ENCODE assay signal across 8 mouse cellular contexts in the genomic region with DNA sequence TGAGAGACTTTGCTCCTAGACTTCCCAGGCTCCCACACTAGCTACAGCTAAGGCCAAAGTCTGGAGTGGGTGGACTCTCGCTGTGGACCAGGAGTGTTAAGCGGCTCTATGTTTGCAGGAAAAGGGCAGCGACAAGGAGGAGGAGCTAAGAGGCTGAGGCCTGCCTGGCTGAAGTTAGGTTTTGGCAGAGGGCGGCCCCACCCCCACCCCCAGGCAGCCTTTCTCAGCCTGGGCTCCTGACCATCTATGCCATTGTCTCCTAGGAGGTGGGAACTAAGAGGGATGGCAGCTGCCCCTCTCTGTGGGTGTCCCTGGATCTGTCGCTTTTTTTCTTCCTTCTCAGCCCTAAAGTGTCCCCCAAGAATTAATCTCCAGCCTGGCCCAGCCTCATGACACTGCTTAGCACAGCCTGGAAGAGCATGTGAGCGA. TPM values are rescaled to one million over a fixed set of nuclear protein-coding genes. Genes with fewer than 3 reads are reported as not detected.
DNase-seq lines count a peak whose midpoint lies in the region; ATAC-seq lines count a peak whose summit lies in the region.

No protein-coding gene starts in this region.

- 35% methylated on average over 6 of the region's 6 CpGs for WGBS in kidney, embryonic 14.5 days
- 6% methylated on average over 6 of the region's 6 CpGs for WGBS in midbrain, embryonic 14.5 days

- H3K9me3 ChIP-seq in megakaryocyte, embryonic 14.5 days = no peaks in the 10 kb centered on the region
- H3K9me3 ChIP-seq in kidney, embryonic 14.5 days (ENCODE audit: control insufficient read depth, low read length) = no peaks in the 10 kb centered on the region
- no peaks in the 10 kb centered on the region for H3K9me3 ChIP-seq in midbrain, embryonic 14.5 days (ENCODE audit: control insufficient read depth, low read length)

- peak; percentile 29 to 57 for DNase-seq in adrenal gland, adult (ENCODE audit: inconsistent age in 2 of 2, low spot score in 1 of 2)
- no peak for DNase-seq in adrenal gland, postnatal 14 days
- DNase-seq in midbrain, embryonic 14.5 days = peak; percentile 33
- no peak for DNase-seq in T-cell, adult 2 months (ENCODE audit: low spot score)

- ATAC-seq in megakaryocyte, adult 5-6 weeks (ENCODE audit: poor library complexity, severe bottlenecking) = no peak
- ATAC-seq in kidney, embryonic 14.5 days (ENCODE audit: low FRiP score, low TSS enrichment) = no peak
- no peak for ATAC-seq in midbrain, embryonic 14.5 days (ENCODE audit: low FRiP score, low TSS enrichment)
- ATAC-seq in erythroid progenitor cell, adult 5-6 weeks (replicated peaks; ENCODE audit: low FRiP score, poor library complexity, severe bottlenecking) = no peak

- peak overlapping the region; percentile 19 for H3K4me3 ChIP-seq in megakaryocyte, embryonic 14.5 days (replicated peaks)
- H3K4me3 ChIP-seq in kidney, embryonic 14.5 days (ENCODE audit: low read length) = no peak overlapping the region
- no peak overlapping the region for H3K4me3 ChIP-seq in midbrain, embryonic 14.5 days (replicated peaks; ENCODE audit: low read depth, low read length)

- peaks cover 69% of the 10 kb centered on the region for H3K4me1 ChIP-seq in megakaryocyte, embryonic 14.5 days
- H3K4me1 ChIP-seq in kidney, embryonic 14.5 days (ENCODE audit: control insufficient read depth, insufficient read depth, low read length) = peaks cover 22% of the 10 kb centered on the region
- peaks cover 15% of the 10 kb centered on the region for H3K4me1 ChIP-seq in midbrain, embryonic 14.5 days (ENCODE audit: control insufficient read depth, insufficient read depth, low read length)

- H3K27me3 ChIP-seq in megakaryocyte, embryonic 14.5 days (replicated peaks) = no peaks in the 10 kb centered on the region
- H3K27me3 ChIP-seq in kidney, embryonic 14.5 days (ENCODE audit: control insufficient read depth, insufficient read depth, low read length) = no peaks in the 10 kb centered on the region
- H3K27me3 ChIP-seq in midbrain, embryonic 14.5 days (ENCODE audit: control insufficient read depth, insufficient read depth, low read length) = no peaks in the 10 kb centered on the region

- H3K36me3 ChIP-seq in megakaryocyte, embryonic 14.5 days (replicated peaks; ENCODE audit: low read length) = peaks cover 73% of the 10 kb centered on the region
- H3K36me3 ChIP-seq in kidney, embryonic 14.5 days (ENCODE audit: control insufficient read depth, insufficient read depth, low read length) = peaks cover 31% of the 10 kb centered on the region; the same call in 1 of the 2 replicates
- peaks cover 15% of the 10 kb centered on the region; the same call in 1 of the 2 replicates for H3K36me3 ChIP-seq in midbrain, embryonic 14.5 days (ENCODE audit: control insufficient read depth, insufficient read depth, low read length)

- H3K9ac ChIP-seq in kidney, embryonic 14.5 days (ENCODE audit: low read depth, low read length) = no peak overlapping the region
- H3K9ac ChIP-seq in midbrain, embryonic 14.5 days (replicated peaks; ENCODE audit: low read length) = peak overlapping the region; percentile 29

- peak overlapping the region; percentile 14; the same call in 1 of the 2 replicates for H3K27ac ChIP-seq in kidney, embryonic 14.5 days (ENCODE audit: low read depth, low read length)
- H3K27ac ChIP-seq in midbrain, embryonic 14.5 days (replicated peaks; ENCODE audit: low read depth, low read length) = peak overlapping the region; percentile 32; the same call in 1 of the 2 replicates

- no peak overlapping the region for H3K4me2 ChIP-seq in kidney, embryonic 14.5 days (replicated peaks; ENCODE audit: low read depth, low read length)
- no peak overlapping the region for H3K4me2 ChIP-seq in midbrain, embryonic 14.5 days (ENCODE audit: low read length)

RNA-seq across cellular contexts. Expression of a gene that starts 3.5 kb away (rescaled TPM):
- 10.9 and 15.5 TPM in 2 replicates for total RNA-seq in adrenal gland, postnatal 14 days (2021)
- polyA plus RNA-seq in megakaryocyte, embryonic 14.5 days (2012; ENCODE audit: insufficient read depth, low replicate concordance) = 15.8 and 37.7 TPM in 2 replicates
- total RNA-seq in megakaryocyte, adult 5-6 weeks (2015) = 3.4 and 6.0 TPM in 2 replicates
- total RNA-seq in megakaryocyte, adult 5-6 weeks (2017) = 0.94 and 3.6 TPM in 2 replicates
- polyA plus RNA-seq in kidney, embryonic 14.5 days (2014; fragmentation: Nextera tagmentation; extraction: Ambion mirVana) = 14.5 and 15.7 TPM in 2 replicates
- polyA plus RNA-seq in midbrain, embryonic 14.5 days (2014; fragmentation: Nextera tagmentation; extraction: Ambion mirVana) = 11.6 and 15.2 TPM in 2 replicates
- total RNA-seq in erythroid progenitor cell, adult 5-6 weeks (2015; ENCODE audit: low replicate concordance) = 11.7 TPM in 1 of 2 replicates, not detected in the other
- 20.1 TPM in 1 of 2 replicates, not detected in the other for total RNA-seq in erythroid progenitor cell, adult 5-6 weeks (2017; ENCODE audit: low replicate concordance)

RNA-seq across cellular contexts. Expression of a gene that starts 4.6 kb away (rescaled TPM):
- 220 TPM in 2 replicates for total RNA-seq in adrenal gland, postnatal 14 days (2021)
- 56.5 and 587 TPM in 2 replicates for polyA plus RNA-seq in megakaryocyte, embryonic 14.5 days (2012; ENCODE audit: insufficient read depth, low replicate concordance)
- total RNA-seq in megakaryocyte, adult 5-6 weeks (2015) = 190 and 212 TPM in 2 replicates
- 135 and 165 TPM in 2 replicates for total RNA-seq in megakaryocyte, adult 5-6 weeks (2017)
- 219 and 258 TPM in 2 replicates for polyA plus RNA-seq in kidney, embryonic 14.5 days (2014; fragmentation: Nextera tagmentation; extraction: Ambion mirVana)
- polyA plus RNA-seq in midbrain, embryonic 14.5 days (2014; fragmentation: Nextera tagmentation; extraction: Ambion mirVana) = 249 and 282 TPM in 2 replicates
- total RNA-seq in erythroid progenitor cell, adult 5-6 weeks (2015; ENCODE audit: low replicate concordance) = 49.0 and 51.2 TPM in 2 replicates
- 15.5 and 37.2 TPM in 2 replicates for total RNA-seq in erythroid progenitor cell, adult 5-6 weeks (2017; ENCODE audit: low replicate concordance)

RNA-seq across cellular contexts. Expression of a gene that starts 14.4 kb away (rescaled TPM):
- total RNA-seq in adrenal gland, postnatal 14 days (2021) = 18.7 and 19.0 TPM in 2 replicates
- polyA plus RNA-seq in megakaryocyte, embryonic 14.5 days (2012; ENCODE audit: insufficient read depth, low replicate concordance) = 1.1 and 1.9 TPM in 2 replicates
- not detected in 2 replicates for total RNA-seq in megakaryocyte, adult 5-6 weeks (2015)
- total RNA-seq in megakaryocyte, adult 5-6 weeks (2017) = not detected in 2 replicates
- polyA plus RNA-seq in kidney, embryonic 14.5 days (2014; fragmentation: Nextera tagmentation; extraction: Ambion mirVana) = 0.77 and 1.3 TPM in 2 replicates
- polyA plus RNA-seq in midbrain, embryonic 14.5 days (2014; fragmentation: Nextera tagmentation; extraction: Ambion mirVana) = 3.4 and 4.9 TPM in 2 replicates
- total RNA-seq in erythroid progenitor cell, adult 5-6 weeks (2015; ENCODE audit: low replicate concordance) = not detected in 2 replicates
- not detected in 2 replicates for total RNA-seq in erythroid progenitor cell, adult 5-6 weeks (2017; ENCODE audit: low replicate concordance)

RNA-seq across cellular contexts. Expression of a gene that starts 18.4 kb away (rescaled TPM):
- total RNA-seq in adrenal gland, postnatal 14 days (2021) = 217 and 234 TPM in 2 replicates
- 17.7 and 57.2 TPM in 2 replicates for polyA plus RNA-seq in megakaryocyte, embryonic 14.5 days (2012; ENCODE audit: insufficient read depth, low replicate concordance)
- total RNA-seq in megakaryocyte, adult 5-6 weeks (2015) = 60.5 and 76.0 TPM in 2 replicates
- total RNA-seq in megakaryocyte, adult 5-6 weeks (2017) = 46.8 and 47.1 TPM in 2 replicates
- 479 and 521 TPM in 2 replicates for polyA plus RNA-seq in kidney, embryonic 14.5 days (2014; fragmentation: Nextera tagmentation; extraction: Ambion mirVana)
- polyA plus RNA-seq in midbrain, embryonic 14.5 days (2014; fragmentation: Nextera tagmentation; extraction: Ambion mirVana) = 120 and 138 TPM in 2 replicates
- total RNA-seq in erythroid progenitor cell, adult 5-6 weeks (2015; ENCODE audit: low replicate concordance) = 57.4 and 85.1 TPM in 2 replicates
- 17.7 and 28.4 TPM in 2 replicates for total RNA-seq in erythroid progenitor cell, adult 5-6 weeks (2017; ENCODE audit: low replicate concordance)

RNA-seq across cellular contexts. Expression of a gene that starts 27.7 kb away (rescaled TPM):
- 3.0 and 3.9 TPM in 2 replicates for total RNA-seq in adrenal gland, postnatal 14 days (2021)
- 0.18 TPM in 1 of 2 replicates, not detected in the other for polyA plus RNA-seq in megakaryocyte, embryonic 14.5 days (2012; ENCODE audit: insufficient read depth, low replicate concordance)
- total RNA-seq in megakaryocyte, adult 5-6 weeks (2015) = 0.07 and 0.18 TPM in 2 replicates
- total RNA-seq in megakaryocyte, adult 5-6 weeks (2017) = 0.18 and 0.28 TPM in 2 replicates
- polyA plus RNA-seq in kidney, embryonic 14.5 days (2014; fragmentation: Nextera tagmentation; extraction: Ambion mirVana) = 7.2 and 8.7 TPM in 2 replicates
- polyA plus RNA-seq in midbrain, embryonic 14.5 days (2014; fragmentation: Nextera tagmentation; extraction: Ambion mirVana) = 7.9 and 9.6 TPM in 2 replicates
- total RNA-seq in erythroid progenitor cell, adult 5-6 weeks (2015; ENCODE audit: low replicate concordance) = 0.36 TPM in 1 of 2 replicates, not detected in the other
- total RNA-seq in erythroid progenitor cell, adult 5-6 weeks (2017; ENCODE audit: low replicate concordance) = not detected in 2 replicates

Comparison
In these comparisons a context has a peak if more than half of its experiments do, and no peak if none do; other contexts are left out.
1. DNase-seq: peak in adrenal gland, adult (2 of 2) and midbrain, embryonic 14.5 days (single experiment); none in adrenal gland, postnatal 14 days (single experiment) and T-cell, adult 2 months (single experiment).
2. RNA of a gene that starts 14.4 kb away (total RNA-seq): 18.7 to 19.0 TPM in adrenal gland, postnatal 14 days; not detected in megakaryocyte, adult 5-6 weeks and not detected in erythroid progenitor cell, adult 5-6 weeks; every median in the first group is over 10 times any median in the second.